Mouse (Mus musculus) 3T3-L1 (cell line): Measurements from ENCODE around the gene Srrm4.

Experiments
- DNase-seq: peaks from one replicate; pipeline ENCODE4 v3.0.0-alpha.2; 2015; ENCODE audit warnings: low read depth, low spot score

Gene Srrm4

GRCm38 (mm10) chr5:116553106-116553505, 38.5 kb downstream of the Srrm4 start:
- DNase-seq: no peak

GRCm38 (mm10) chr5:116552584-116552983, 39.0 kb downstream of the Srrm4 start:
- no peak for DNase-seq

- DNase-seq: peak; percentile 8
These were observed 45.9 kb downstream of the Srrm4 start for GRCm38 (mm10) chr5:116545746-116546145.

GRCm38 (mm10) chr5:116542317-116542716, 49.3 kb downstream of the Srrm4 start:
- DNase-seq: peak; percentile 6

- peak; percentile 9 for DNase-seq
These were observed 50.5 kb downstream of the Srrm4 start for GRCm38 (mm10) chr5:116541128-116541527.

- DNase-seq: no peak
These were observed 52.3 kb downstream of the Srrm4 start for GRCm38 (mm10) chr5:116539360-116539759.

GRCm38 (mm10) chr5:116538491-116538890, 53.1 kb downstream of the Srrm4 start:
- DNase-seq: no peak

- DNase-seq: no peak
These were observed 65.3 kb downstream of the Srrm4 start for GRCm38 (mm10) chr5:116526324-116526723.

- DNase-seq: no peak
These were observed 66.3 kb downstream of the Srrm4 start for GRCm38 (mm10) chr5:116525308-116525707.

GRCm38 (mm10) chr5:116523553-116523952, 68.1 kb downstream of the Srrm4 start:
- no peak for DNase-seq

- DNase-seq: no peak
These were observed 68.5 kb downstream of the Srrm4 start for GRCm38 (mm10) chr5:116523079-116523478.

GRCm38 (mm10) chr5:116522273-116522672, 69.3 kb downstream of the Srrm4 start:
- DNase-seq: no peak

GRCm38 (mm10) chr5:116518047-116518446, 73.6 kb downstream of the Srrm4 start:
- DNase-seq: peak; percentile 15

- DNase-seq: peak; percentile 9
These were observed 79.5 kb downstream of the Srrm4 start for GRCm38 (mm10) chr5:116512135-116512534.

- DNase-seq: no peak
These were observed 81.4 kb downstream of the Srrm4 start for GRCm38 (mm10) chr5:116510229-116510628.

- DNase-seq: no peak
These were observed 90.3 kb downstream of the Srrm4 start for GRCm38 (mm10) chr5:116501342-116501741.

GRCm38 (mm10) chr5:116498880-116499640, 92.6 kb downstream of the Srrm4 start:
- DNase-seq: no peak

GRCm38 (mm10) chr5:116497866-116498265, 93.8 kb downstream of the Srrm4 start:
- no peak for DNase-seq

GRCm38 (mm10) chr5:116497205-116497604, 94.4 kb downstream of the Srrm4 start:
- DNase-seq: no peak

GRCm38 (mm10) chr5:116496717-116497116, 94.9 kb downstream of the Srrm4 start:
- no peak for DNase-seq

- no peak for DNase-seq
These were observed 96.2 kb downstream of the Srrm4 start for GRCm38 (mm10) chr5:116495466-116495865.

- no peak for DNase-seq
These were observed 97.2 kb downstream of the Srrm4 start for GRCm38 (mm10) chr5:116494377-116494776.

GRCm38 (mm10) chr5:116492726-116493125, 98.9 kb downstream of the Srrm4 start:
- no peak for DNase-seq
